Mouse (Mus musculus): ENCODE measurements around the gene Tmem260.

- no peak for TF ChIP-seq POLR2A (IDR thresholded peaks at IDR 0.05; ENCODE audit: borderline replicate concordance, extremely low read depth, insufficient read depth, insufficient read length, poor library complexity, severe bottlenecking)
- TF ChIP-seq CTCF (IDR thresholded peaks at IDR 0.05; ENCODE audit: borderline replicate concordance, extremely low read depth, insufficient read depth, insufficient read length): no peak
Observed at GRCm38 (mm10) chr14:48475370-48475769, 29.4 kb downstream of the Tmem260 start.

Measured in brain, embryonic 14.5 days (tissue).